Mouse (Mus musculus): ENCODE measurements at regions not wholly inside any gene's neighbourhood (a gene's known extent, or its start where the extent isn't known, plus 50 kb on each side); places are given as distances from the start of the nearest gene placed in this dataset.

- no peak for DNase-seq
- intact Hi-C loops (cut with DNase I) = no loop called here
Measured at GRCm38 (mm10) chr4:25488479-25489069, 207.0 kb upstream of the Ufl1 start.

GRCm38 (mm10) chr4:25483621-25483933, 202.0 kb upstream of the Ufl1 start:
- intact Hi-C loops (cut with DNase I) = no loop called here
- no peak for DNase-seq

- no peak for DNase-seq
- intact Hi-C loops (cut with DNase I) = no loop called here
Measured at GRCm38 (mm10) chr4:25482933-25483620, 201.5 kb upstream of the Ufl1 start.

- intact Hi-C loops (cut with DNase I) = no loop called here
Measured at GRCm38 (mm10) chr4:25473026-25473425, 191.4 kb upstream of the Ufl1 start.

GRCm38 (mm10) chr4:25466490-25466889, 184.9 kb upstream of the Ufl1 start:
- no peak for DNase-seq
- intact Hi-C loops (cut with DNase I) = no loop called here

More at GRCm38 (mm10) chr4:25473026-25473425, 191.4 kb upstream of the Ufl1 start:
- DNase-seq = no peak

GRCm38 (mm10) chr4:25464792-25465590, 183.4 kb upstream of the Ufl1 start:
- intact Hi-C loops (cut with DNase I) = no loop called here
- no peak for DNase-seq

GRCm38 (mm10) chr4:25464069-25464468, 182.4 kb upstream of the Ufl1 start:
- intact Hi-C loops (cut with DNase I) = no loop called here
- no peak for DNase-seq

- no peak for DNase-seq
- intact Hi-C loops (cut with DNase I) = no loop called here
Measured at GRCm38 (mm10) chr4:25460127-25460526, 178.5 kb upstream of the Ufl1 start.

- intact Hi-C loops (cut with DNase I) = no loop called here
- no peak for DNase-seq
Measured at GRCm38 (mm10) chr4:25454752-25455151, 173.1 kb upstream of the Ufl1 start.

- intact Hi-C loops (cut with DNase I) = no loop called here
- no peak for DNase-seq
Measured at GRCm38 (mm10) chr4:25453127-25453806, 171.6 kb upstream of the Ufl1 start.

GRCm38 (mm10) chr4:25451865-25452264, 170.2 kb upstream of the Ufl1 start:
- no peak for DNase-seq
- intact Hi-C loops (cut with DNase I) = no loop called here

GRCm38 (mm10) chr4:25432203-25432602, 150.6 kb upstream of the Ufl1 start:
- DNase-seq = no peak
- intact Hi-C loops (cut with DNase I) = no loop called here

GRCm38 (mm10) chr4:25416330-25416729, 134.7 kb upstream of the Ufl1 start:
- no peak for DNase-seq
- intact Hi-C loops (cut with DNase I) = no loop called here

- intact Hi-C loops (cut with DNase I) = no loop called here
- DNase-seq = peak; percentile 2 to 4
Measured at GRCm38 (mm10) chr4:25410440-25410839, 128.8 kb upstream of the Ufl1 start.

- intact Hi-C loops (cut with DNase I) = no loop called here
- DNase-seq = peak; percentile 2 to 9
Measured at GRCm38 (mm10) chr4:25408696-25409448, 127.3 kb upstream of the Ufl1 start.

- DNase-seq = no peak
- intact Hi-C loops (cut with DNase I) = no loop called here
Measured at GRCm38 (mm10) chr4:25407842-25408241, 126.2 kb upstream of the Ufl1 start.

- no peak for DNase-seq
- intact Hi-C loops (cut with DNase I) = no loop called here
Measured at GRCm38 (mm10) chr4:25389542-25389941, 107.9 kb upstream of the Ufl1 start.

- DNase-seq = no peak
- intact Hi-C loops (cut with DNase I) = no loop called here
Measured at GRCm38 (mm10) chr4:25372041-25372440, 90.4 kb upstream of the Ufl1 start.

GRCm38 (mm10) chr4:25364402-25364801, 82.8 kb upstream of the Ufl1 start:
- intact Hi-C loops (cut with DNase I) = no loop called here

GRCm38 (mm10) chr4:25337638-25338037, 56.0 kb upstream of the Ufl1 start:
- no peak for DNase-seq
- intact Hi-C loops (cut with DNase I) = no loop called here

More at GRCm38 (mm10) chr4:25364402-25364801, 82.8 kb upstream of the Ufl1 start:
- DNase-seq = no peak
